Mouse (Mus musculus) cortical plate, adult 2 months (tissue): ENCODE measurements around the gene Mylk2.

Experiments used
- CTCF ChIP-seq: fragments of 200-500 bp; IDR thresholded peaks from 2 replicates; pipeline ENCODE4 v1.5.1; 2011; ENCODE audit warnings: mild to moderate bottlenecking, control low read depth, low read length; ENCODE audit not compliant: insufficient read depth; ENCODE audit errors: extremely low read depth
- POLR2A ChIP-seq: fragments of 200-500 bp; IDR thresholded peaks from 2 replicates; pipeline ENCODE4 v1.6.1; 2011; ENCODE audit warnings: mild to moderate bottlenecking, low read length, control low read depth; ENCODE audit not compliant: insufficient read depth; ENCODE audit errors: extremely low read depth

DNA sequence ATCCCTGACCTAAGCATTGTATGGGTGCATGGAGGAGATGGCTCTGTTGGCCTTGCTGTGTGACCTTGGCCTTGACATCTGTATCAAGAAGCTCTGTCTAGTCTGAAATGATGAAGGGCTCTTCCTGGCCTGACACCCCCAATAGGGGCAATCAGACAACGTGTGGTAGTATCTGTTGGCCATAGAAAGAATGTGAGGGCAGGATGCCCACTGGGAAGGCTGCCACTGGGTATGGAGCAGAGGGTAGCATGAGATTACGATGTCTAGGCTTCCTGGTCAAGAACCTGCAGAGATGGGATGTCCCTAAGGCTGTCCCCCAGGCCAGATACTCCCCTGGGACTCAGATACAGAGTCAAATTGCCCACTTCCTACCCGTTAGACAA lies 17.8 kb downstream of the Mylk2 start:
- TF ChIP-seq CTCF (no peak), POLR2A (no peak)
